ENCODE assay signal across 9 mouse cellular contexts in genomic region chr2:61138998-61139631, GRCm38 (mm10).
A peak's percentile ranks its signal among the peaks of the same experiment; 100 is the strongest.
DNase-seq lines count a peak whose midpoint lies in the region; ATAC-seq lines count a peak whose summit lies in the region.
"Had no signal": no experiment of that assay in that cellular context is flagged by ENCODE, and none has a peak within 500 bp of the region (broad histone marks: within the 10 kb centered on the region; RNA-seq: fewer than 3 reads in every experiment).

No protein-coding gene starts in this region.

- peak overlapping the region; percentile 53 for H3K4me2 ChIP-seq in lung, embryonic 15.5 days
- H3K4me2 ChIP-seq in stomach, embryonic 16.5 days (ENCODE audit: low read depth, low read length): peak overlapping the region; percentile 44
- H3K4me2 ChIP-seq: liver, embryonic 15.5 days had no signal

- H3K9ac ChIP-seq in lung, embryonic 15.5 days: no peak overlapping the region
- peak overlapping the region; percentile 11; the same call in 1 of the 2 replicates for H3K9ac ChIP-seq in stomach, embryonic 16.5 days (ENCODE audit: low read length)
- H3K9ac ChIP-seq: liver, embryonic 15.5 days had no signal

- no peaks in the 10 kb centered on the region for H3K9me3 ChIP-seq in heart, embryonic 10.5 days
- no peaks in the 10 kb centered on the region for H3K9me3 ChIP-seq in lung, embryonic 15.5 days
- no peaks in the 10 kb centered on the region for H3K9me3 ChIP-seq in stomach, embryonic 16.5 days (replicated peaks; ENCODE audit: control insufficient read depth, low read length)
- H3K9me3 ChIP-seq: liver, embryonic 15.5 days had no signal

- no peaks in the 10 kb centered on the region for H3K27me3 ChIP-seq in heart, embryonic 10.5 days (ENCODE audit: insufficient read depth, poor library complexity, severe bottlenecking)
- no peaks in the 10 kb centered on the region for H3K27me3 ChIP-seq in lung, embryonic 15.5 days
- no peaks in the 10 kb centered on the region for H3K27me3 ChIP-seq in stomach, embryonic 16.5 days (ENCODE audit: control insufficient read depth, insufficient read depth, low read length)
- H3K27me3 ChIP-seq: liver, embryonic 15.5 days had no signal

- peak; percentile 3 for DNase-seq in layer of hippocampus, adult 11-12 months (ENCODE audit: low spot score)
- no peak for DNase-seq in layer of hippocampus, adult 9-10 months (ENCODE audit: low spot score)
- DNase-seq in embryo, embryonic 9.5 days (ENCODE audit: extremely low spot score): peak; percentile 34
- DNase-seq in heart, embryonic 10.5 days (ENCODE audit: low spot score): peak; percentile 76
- peak; percentile 60 to 77 for DNase-seq in kidney, postnatal 25 days
- no peak for DNase-seq in spleen, postnatal 4 days (ENCODE audit: low spot score in 2 of 2)

- peak overlapping the region; percentile 71 for H3K27ac ChIP-seq in heart, embryonic 10.5 days
- peak overlapping the region; percentile 81 for H3K27ac ChIP-seq in lung, embryonic 15.5 days
- H3K27ac ChIP-seq in stomach, embryonic 16.5 days (ENCODE audit: low read length): peak overlapping the region; percentile 91

- H3K4me3 ChIP-seq in heart, embryonic 10.5 days: peak overlapping the region; percentile 32
- peak overlapping the region; percentile 20; the same call in 1 of the 2 replicates for H3K4me3 ChIP-seq in lung, embryonic 15.5 days
- peak overlapping the region; percentile 18 for H3K4me3 ChIP-seq in stomach, embryonic 16.5 days (replicated peaks; ENCODE audit: low read length)
- H3K4me3 ChIP-seq: liver, embryonic 15.5 days had no signal

- no peaks in the 10 kb centered on the region for H3K36me3 ChIP-seq in heart, embryonic 10.5 days
- no peaks in the 10 kb centered on the region for H3K36me3 ChIP-seq in lung, embryonic 15.5 days
- no peaks in the 10 kb centered on the region for H3K36me3 ChIP-seq in stomach, embryonic 16.5 days (ENCODE audit: control insufficient read depth, insufficient read depth, low read length)
- H3K36me3 ChIP-seq: liver, embryonic 15.5 days had no signal

- peaks cover 35% of the 10 kb centered on the region for H3K4me1 ChIP-seq in heart, embryonic 10.5 days
- H3K4me1 ChIP-seq in lung, embryonic 15.5 days: peaks cover 27% of the 10 kb centered on the region
- peaks cover 16% of the 10 kb centered on the region for H3K4me1 ChIP-seq in stomach, embryonic 16.5 days (ENCODE audit: control insufficient read depth, insufficient read depth, low read length)
- H3K4me1 ChIP-seq: liver, embryonic 15.5 days had no signal

- WGBS in heart, embryonic 10.5 days: 38% methylated on average over 19 of the region's 19 CpGs
- WGBS in lung, embryonic 15.5 days: 2% methylated on average over 19 of the region's 19 CpGs
- 14% methylated on average over 19 of the region's 19 CpGs for whole genome bisulfite sequencing in stomach, embryonic 16.5 days

- peak; percentile 75 for ATAC-seq in lung, embryonic 15.5 days (ENCODE audit: borderline replicate concordance, extremely low read depth, low FRiP score, low TSS enrichment)
- peak; percentile 90 for ATAC-seq in stomach, embryonic 16.5 days (ENCODE audit: insufficient read depth, low FRiP score)

Comparison
In these comparisons a context has a peak if more than half of its experiments do, and no peak if none do; other contexts are left out.
1. DNase-seq: peak in layer of hippocampus, adult 11-12 months (single experiment), embryo, embryonic 9.5 days (single experiment), heart, embryonic 10.5 days (single experiment) and kidney, postnatal 25 days (2 of 2); none in layer of hippocampus, adult 9-10 months (single experiment) and spleen, postnatal 4 days (0 of 2).
2. Peak in every context shown above with its lines, with median percentiles within 50 percentile points of each other: H3K27ac ChIP-seq and H3K4me3 ChIP-seq.